ENCODE assay signal across 20 mouse cellular contexts in genomic region chr16:46097421-46097820, GRCm38 (mm10). TPM values are rescaled to one million over a fixed set of nuclear protein-coding genes. Genes with fewer than 3 reads are reported as not detected.
A peak's percentile ranks its signal among the peaks of the same experiment; 100 is the strongest.
DNase-seq lines count a peak whose midpoint lies in the region; ATAC-seq lines count a peak whose summit lies in the region.
"Had no signal": no experiment of that assay in that cellular context is flagged by ENCODE, and none has a peak within 500 bp of the region (broad histone marks: within the 10 kb centered on the region; RNA-seq: fewer than 3 reads in every experiment).

No protein-coding gene starts in this region.

- H3K27me3 ChIP-seq in forebrain, embryonic 15.5 days: no peaks in the 10 kb centered on the region
- H3K27me3 ChIP-seq in forebrain, embryonic 11.5 days (ENCODE audit: control insufficient read depth, insufficient read depth, low read length): no peaks in the 10 kb centered on the region
- H3K27me3 ChIP-seq: liver, embryonic 12.5 days; neural tube, embryonic 12.5 days; stomach, embryonic 15.5 days had no signal

- H3K4me3 ChIP-seq in forebrain, embryonic 15.5 days: no peak overlapping the region
- H3K4me3 ChIP-seq in forebrain, embryonic 11.5 days (ENCODE audit: low read depth, low read length): no peak overlapping the region
- H3K4me3 ChIP-seq: liver, embryonic 12.5 days; neural tube, embryonic 12.5 days; stomach, embryonic 15.5 days had no signal

- ATAC-seq in forebrain, embryonic 15.5 days (replicated peaks): peak; percentile 65
- ATAC-seq in forebrain, embryonic 11.5 days (replicated peaks; ENCODE audit: low FRiP score): no peak
- ATAC-seq: liver, embryonic 12.5 days had no signal

- H3K9me3 ChIP-seq in forebrain, embryonic 15.5 days: no peaks in the 10 kb centered on the region
- no peaks in the 10 kb centered on the region for H3K9me3 ChIP-seq in forebrain, embryonic 11.5 days (ENCODE audit: control insufficient read depth, low read length)
- H3K9me3 ChIP-seq: liver, embryonic 12.5 days; neural tube, embryonic 12.5 days; stomach, embryonic 15.5 days had no signal

- peaks cover 5% of the 10 kb centered on the region; the same call in 1 of the 2 replicates for H3K4me1 ChIP-seq in forebrain, embryonic 15.5 days
- no peaks in the 10 kb centered on the region for H3K4me1 ChIP-seq in forebrain, embryonic 11.5 days (replicated peaks; ENCODE audit: control insufficient read depth, insufficient read depth, low read length)
- H3K4me1 ChIP-seq: liver, embryonic 12.5 days; neural tube, embryonic 12.5 days; stomach, embryonic 15.5 days had no signal

- no peak for DNase-seq in forebrain, embryonic 11.5 days (ENCODE audit: low spot score)
- peak; percentile 21 for DNase-seq in lung, postnatal 10 days
- no peak for DNase-seq in lung, postnatal 4 days
- peak; percentile 30 for DNase-seq in fat pad, adult 2 months (ENCODE audit: extremely low read depth, low read depth, low spot score)
- DNase-seq in gastrocnemius, postnatal 36 days: peak; percentile 35 to 49
- no peak for DNase-seq in adrenal gland, adult 18-20 months (ENCODE audit: low spot score in 2 of 2)
- no peak for DNase-seq in spleen, postnatal 36 days (ENCODE audit: low spot score in 2 of 2)
- DNase-seq: cerebellum, adult 11-12 months; kidney, postnatal 10 days; thymus, postnatal 4 days had no signal

- 47% methylated on average over 9 of the region's 9 CpGs for WGBS in forebrain, embryonic 15.5 days
- 88% methylated on average over 9 of the region's 9 CpGs for WGBS in forebrain, embryonic 11.5 days

- no peak overlapping the region for H3K9ac ChIP-seq in forebrain, embryonic 15.5 days (replicated peaks)
- H3K9ac ChIP-seq in forebrain, embryonic 11.5 days (ENCODE audit: low read length): no peak overlapping the region
- H3K9ac ChIP-seq: liver, embryonic 12.5 days; neural tube, embryonic 12.5 days; stomach, embryonic 15.5 days had no signal

- H3K27ac ChIP-seq in forebrain, embryonic 15.5 days (replicated peaks): no peak overlapping the region
- H3K27ac ChIP-seq in forebrain, embryonic 11.5 days (ENCODE audit: low read depth, low read length): no peak overlapping the region
- H3K27ac ChIP-seq: liver, embryonic 12.5 days; neural tube, embryonic 12.5 days; stomach, embryonic 15.5 days had no signal

- intact Hi-C loops in gastrocnemius, postnatal 36 days (cut with DNase I): no loop called here

- no peak overlapping the region for H3K4me2 ChIP-seq in forebrain, embryonic 15.5 days (replicated peaks)
- no peak overlapping the region for H3K4me2 ChIP-seq in forebrain, embryonic 11.5 days (ENCODE audit: low read depth, low read length, severe bottlenecking)
- H3K4me2 ChIP-seq: liver, embryonic 12.5 days; neural tube, embryonic 12.5 days; stomach, embryonic 15.5 days had no signal

- H3K36me3 ChIP-seq in forebrain, embryonic 15.5 days: no peaks in the 10 kb centered on the region
- no peaks in the 10 kb centered on the region for H3K36me3 ChIP-seq in forebrain, embryonic 11.5 days (ENCODE audit: control insufficient read depth, insufficient read depth, low read length)
- H3K36me3 ChIP-seq: G1E; liver, embryonic 12.5 days; neural tube, embryonic 12.5 days; stomach, embryonic 15.5 days had no signal

RNA-seq across cellular contexts. Expression of gene Cd96, which starts 22.6 kb away (rescaled TPM):
- polyA plus RNA-seq in forebrain, embryonic 15.5 days (2015; fragmentation: Nextera tagmentation; extraction: Ambion mirVana): not detected in 2 replicates
- not detected in 2 replicates for polyA plus RNA-seq in forebrain, embryonic 11.5 days (2014; fragmentation: Nextera tagmentation; extraction: Ambion mirVana)
- not detected for total RNA-seq in gastrocnemius, postnatal 36 days (2021)
- under 1 TPM in 1 of 2 experiments, not detected in 1; 0.16 TPM for total RNA-seq in adrenal gland, adult 18-20 months (2021)
- total RNA-seq: G1E; gastrocnemius, postnatal 4 days; left cerebral cortex, postnatal 14 days; midbrain, postnatal 0 days had no signal
- polyA plus RNA-seq: cortical plate, adult 2 months; G1E; heart, postnatal 0 days; neural tube, embryonic 12.5 days had no signal

RNA-seq across cellular contexts. Expression of gene Gm4737, which starts 57.5 kb away (rescaled TPM):
- 1.7 and 2.2 TPM in 2 replicates for polyA plus RNA-seq in forebrain, embryonic 15.5 days (2015; fragmentation: Nextera tagmentation; extraction: Ambion mirVana)
- polyA plus RNA-seq in forebrain, embryonic 11.5 days (2014; fragmentation: Nextera tagmentation; extraction: Ambion mirVana): 3.7 and 4.7 TPM in 2 replicates
- total RNA-seq in gastrocnemius, postnatal 36 days (2021): 10 to 100 TPM; 12.5 to 17.5 TPM
- total RNA-seq in adrenal gland, adult 18-20 months (2021): 10 to 100 TPM; 25.4 to 31.3 TPM

Comparison
In these comparisons a context has a peak if more than half of its experiments do, and no peak if none do; other contexts are left out.
1. DNase-seq: peak in lung, postnatal 10 days (single experiment), fat pad, adult 2 months (single experiment) and gastrocnemius, postnatal 36 days (2 of 2); none in forebrain, embryonic 11.5 days (single experiment), lung, postnatal 4 days (0 of 2), adrenal gland, adult 18-20 months (0 of 2) and spleen, postnatal 36 days (0 of 2).